Mouse (Mus musculus) activated CD4-positive, CD25-positive, alpha-beta regulatory T cell, adult 9 weeks (primary cell): ENCODE results near the gene Thbs2. TPM values are rescaled to one million over a fixed set of nuclear protein-coding genes. Genes with fewer than 3 reads are reported as not detected.

Experiments used
- polyA plus RNA-seq: library from polyadenylated mRNA; unstranded; fragments of 100-300 nt; shearing (Covaris generic); gene quantifications from one replicate; pipeline ENCODE4 v1.2.1, GENCODE M21; 2017

Gene Thbs2
- not detected for polyA plus RNA-seq

DNA sequence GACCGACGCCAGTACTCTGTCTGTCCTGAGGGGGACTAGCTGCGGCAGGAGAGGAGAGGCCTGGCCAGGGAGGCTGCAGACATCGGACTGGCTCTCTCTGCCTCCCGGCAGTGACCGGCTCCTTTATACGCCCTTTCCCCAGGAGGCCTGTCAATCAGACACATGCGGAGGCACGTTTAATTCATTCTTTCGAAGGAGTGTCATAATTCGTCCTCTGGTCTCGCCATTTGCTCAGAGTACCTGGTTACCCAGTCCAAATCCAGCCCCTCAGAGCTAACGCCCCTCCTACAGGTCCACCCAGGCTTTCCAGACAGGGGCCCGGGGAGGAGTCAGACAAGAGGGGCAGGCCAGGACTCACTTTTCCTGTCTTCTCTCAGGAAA lies at the start of gene Thbs2:
Gene Thbs2, minus strand, starts transcription at position 242 of the 381 bp plus-strand sequence.

Other genes starting within 250 kb of the Thbs2 start
- gene Wdr27, start 248.9 kb upstream of the Thbs2 start, polyA plus RNA-seq = 0.28 TPM
- 38.4 TPM for gene 1600012H06Rik, start 248.9 kb upstream of the Thbs2 start, polyA plus RNA-seq